Mouse (Mus musculus) 3T3-L1 (cell line): ENCODE data around the gene Gata3.

ENCODE experiments used
- DNase-seq: peaks from one replicate; pipeline ENCODE4 v3.0.0-alpha.2; 2015; ENCODE audit warnings: low read depth, low spot score

Gene Gata3

DNA sequence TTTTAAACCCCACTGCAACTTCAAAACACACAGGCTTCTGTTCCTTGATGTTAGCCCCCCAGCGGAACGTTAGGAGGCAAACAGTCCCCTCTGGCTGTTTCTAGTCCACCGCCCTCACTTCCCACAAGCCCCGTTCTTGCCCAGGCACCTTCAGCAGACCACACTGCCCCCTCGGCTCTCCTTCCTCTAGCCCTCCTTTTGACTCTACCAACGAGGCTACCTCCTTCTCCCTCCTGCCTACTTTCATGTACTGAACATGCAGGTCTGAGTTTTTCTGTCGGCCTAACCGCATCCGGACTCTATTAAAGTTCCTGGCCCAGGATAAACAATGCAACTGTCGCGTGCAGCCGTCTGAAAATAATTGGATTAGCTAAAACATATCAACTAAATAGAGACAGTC is 17.2 kb downstream of the Gata3 start:
- DNase-seq, result no peak

DNA sequence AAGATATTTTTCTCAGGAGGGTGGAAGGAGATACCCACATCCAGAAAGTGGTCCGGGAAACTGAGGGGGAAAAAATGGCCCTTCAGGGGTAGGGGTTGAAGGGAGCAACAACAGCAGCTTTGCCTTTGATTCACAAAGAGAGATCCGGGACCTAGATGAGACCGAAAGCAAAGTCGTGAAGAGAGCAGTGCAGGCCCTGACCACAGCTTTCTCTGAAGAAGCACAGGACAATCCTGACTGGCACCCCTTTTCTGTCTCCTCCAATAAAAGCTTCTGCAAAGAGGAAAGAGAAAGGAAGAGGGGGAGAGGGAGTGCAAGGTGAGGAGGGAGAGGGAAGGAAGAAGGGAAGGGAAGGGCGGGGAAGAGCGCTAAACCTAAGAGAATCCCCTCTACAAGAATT is 18.0 kb downstream of the Gata3 start:
- DNase-seq, result no peak

DNA sequence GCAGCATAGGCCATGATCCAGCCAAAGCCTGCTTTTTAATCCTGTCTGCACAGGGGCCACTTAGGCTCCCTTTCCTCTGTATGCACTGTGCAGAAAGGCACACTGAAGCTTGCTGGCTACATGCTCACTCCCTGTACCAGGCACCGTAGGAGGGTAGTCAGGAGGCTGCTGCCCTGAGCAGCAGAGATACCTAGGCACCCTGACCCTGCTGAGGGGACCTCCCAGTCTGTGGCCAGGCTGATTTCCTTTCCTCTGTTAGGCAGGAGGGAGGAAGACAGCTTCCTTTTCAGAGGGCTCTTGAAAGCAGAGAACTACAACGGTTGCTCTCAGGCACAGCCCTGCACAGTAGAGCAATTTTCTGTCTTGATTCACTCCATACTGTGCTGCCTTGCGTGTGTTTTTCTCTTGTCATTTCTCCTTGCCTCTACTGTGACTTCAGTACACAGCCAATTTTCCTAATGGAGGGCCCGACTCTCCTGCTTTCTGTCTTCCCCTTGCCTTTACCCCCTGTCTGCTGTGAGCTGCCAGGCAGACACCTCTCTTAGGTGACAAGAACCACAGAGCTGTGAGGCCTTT is 18.6 kb downstream of the Gata3 start:
- DNase-seq, result no peak

GRCm38 (mm10) chr2:9867092-9867825 is 22.6 kb downstream of the Gata3 start:
- DNase-seq, result peak; percentile 28

DNA sequence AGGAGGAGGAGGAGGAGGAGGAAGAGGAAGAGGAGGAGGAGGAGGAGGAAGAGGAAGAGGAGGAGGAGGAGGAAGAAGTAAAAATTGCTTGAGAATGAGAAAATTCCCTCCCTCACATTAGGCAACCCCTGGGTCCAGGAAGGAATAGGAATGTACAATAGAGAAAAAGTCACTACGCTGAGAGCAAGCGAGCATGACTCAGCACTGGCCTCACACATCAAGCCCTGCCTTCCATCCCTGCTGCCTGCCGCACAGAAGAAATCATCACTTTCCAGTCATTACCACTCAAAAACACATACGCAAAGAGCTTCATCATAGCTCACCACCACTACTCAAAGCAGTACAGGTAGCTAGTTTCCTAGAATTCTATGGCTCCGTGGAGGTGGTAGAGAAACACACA is 29.1 kb downstream of the Gata3 start:
- peak; percentile 44 for DNase-seq

GRCm38 (mm10) chr2:9855861-9856260 is 34.0 kb downstream of the Gata3 start:
- no peak for DNase-seq

GRCm38 (mm10) chr2:9852851-9853576 is 36.8 kb downstream of the Gata3 start:
- DNase-seq, result no peak

- peak; percentile 22 for DNase-seq
These were observed 54.6 kb downstream of the Gata3 start for GRCm38 (mm10) chr2:9835195-9835594.

GRCm38 (mm10) chr2:9833712-9834111 is 56.1 kb downstream of the Gata3 start:
- DNase-seq, result no peak

DNA sequence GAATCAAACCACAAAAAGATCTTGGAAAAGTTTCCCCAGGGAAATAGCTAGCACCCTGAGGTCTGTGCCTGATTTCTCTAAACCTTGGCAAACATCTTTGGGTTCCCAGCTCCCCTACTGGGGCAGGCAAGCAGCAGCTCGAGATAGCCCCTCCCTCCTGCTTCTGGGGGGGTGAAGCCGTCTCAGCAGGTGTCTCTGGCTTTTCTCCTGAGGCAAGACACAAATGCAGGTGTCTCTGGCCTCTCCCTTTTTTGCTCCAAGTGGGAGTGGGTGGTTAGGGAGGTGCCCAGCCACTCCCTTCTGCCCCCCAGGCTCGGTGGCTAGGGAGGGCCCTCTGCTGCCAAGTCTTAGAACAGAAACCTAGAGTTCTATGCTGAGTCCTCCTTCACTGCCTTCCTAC is 62.2 kb downstream of the Gata3 start:
- no peak for DNase-seq

GRCm38 (mm10) chr2:9820611-9821010 is 69.2 kb downstream of the Gata3 start:
- DNase-seq, result no peak

DNA sequence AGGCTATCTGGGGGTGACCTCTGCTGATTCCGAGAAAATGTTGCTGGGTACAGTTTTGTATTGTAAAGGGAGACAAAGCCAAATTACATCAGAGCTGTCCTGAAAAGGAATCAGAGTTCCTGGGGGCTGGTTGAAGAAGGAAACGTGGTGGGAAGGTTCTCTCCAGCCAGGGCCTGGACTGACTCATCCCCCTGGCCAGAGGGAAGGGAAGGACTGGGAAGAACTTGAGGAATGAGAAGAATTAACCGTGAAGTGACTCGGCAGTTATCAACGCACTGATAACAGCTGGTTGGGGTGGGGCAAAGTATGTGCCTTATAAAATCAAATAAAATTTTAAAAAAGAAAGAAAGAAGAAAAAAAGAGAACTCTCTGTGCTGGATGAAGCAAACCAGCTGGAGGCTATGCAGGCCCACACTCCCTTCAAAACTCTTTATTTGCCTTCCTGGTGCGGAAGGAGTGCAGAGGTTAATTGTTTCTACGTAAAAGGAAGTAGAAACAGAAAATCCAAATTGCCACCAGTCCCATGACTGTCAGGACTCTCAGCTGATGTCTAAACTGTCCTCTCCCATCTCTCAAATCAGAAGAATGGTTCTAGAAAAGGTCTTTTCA is 71.6 kb downstream of the Gata3 start:
- DNase-seq, result peak; percentile 83
